Mouse (Mus musculus): ENCODE results near the gene Snap91. TPM values are rescaled to one million over a fixed set of nuclear protein-coding genes. Genes with fewer than 3 reads are reported as not detected.

The Snap91 gene
- polyA plus RNA-seq, 1 experiment, result not detected

DNA sequence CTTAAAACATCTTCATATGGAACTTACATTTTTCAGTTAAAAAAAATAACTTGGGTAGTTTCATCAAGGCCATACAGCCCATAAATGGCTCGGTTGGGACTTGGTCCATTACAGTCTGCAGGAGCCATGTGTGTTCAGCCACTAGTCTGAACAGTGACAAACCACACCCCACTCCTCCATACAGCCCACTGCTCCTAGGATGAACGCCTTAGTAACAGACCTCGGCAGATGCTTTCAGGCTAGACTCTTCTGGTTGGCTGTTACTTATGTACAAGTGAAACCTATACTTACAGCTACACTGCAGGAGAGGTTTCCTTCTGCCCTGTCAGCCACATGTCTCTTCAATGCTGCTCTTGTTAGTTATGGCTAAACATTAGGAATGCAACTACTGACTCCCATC, 85.2 kb downstream of the Snap91 start:
- no peaks in the 10 kb centered on the region for H3K4me1 ChIP-seq (ENCODE audit: control insufficient read depth, insufficient read depth, low read length)
- H3K27ac ChIP-seq (ENCODE audit: insufficient read depth, low read depth, low read length), result no peak overlapping the region
- H3K4me3 ChIP-seq (ENCODE audit: insufficient read depth, low read length), result no peak overlapping the region
- TF ChIP-seq CTCF (IDR thresholded peaks at IDR 0.05; ENCODE audit: low read depth, low read length) (no peak), POLR2A (IDR thresholded peaks at IDR 0.05; ENCODE audit: borderline replicate concordance, low read depth, low read length) (no peak)

DNA sequence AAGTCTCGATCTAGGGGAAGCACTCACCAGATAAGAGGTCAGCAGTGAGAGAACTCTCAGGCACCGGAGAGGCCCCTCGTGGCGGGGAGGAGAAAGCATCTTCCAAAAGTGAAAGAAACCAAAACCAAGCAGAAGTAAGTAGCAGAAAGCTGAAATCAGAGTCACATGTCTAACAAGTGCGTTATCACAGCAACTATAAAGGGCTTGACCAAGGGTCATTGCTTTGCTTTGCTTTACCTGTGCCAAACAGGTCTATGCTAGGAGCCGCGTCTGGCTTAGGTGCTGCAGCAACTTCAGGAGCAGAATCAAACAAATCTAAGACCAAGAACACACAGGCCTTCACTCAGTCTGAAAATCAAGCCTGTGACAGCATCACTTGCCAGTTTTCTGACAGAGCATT, 88.5 kb downstream of the Snap91 start:
- Histone ChIP-seq H3K4me1 (ENCODE audit: control insufficient read depth, insufficient read depth, low read length) (no peaks in the 10 kb centered on the region), H3K27ac (ENCODE audit: insufficient read depth, low read depth, low read length) (no peak overlapping the region), H3K4me3 (ENCODE audit: insufficient read depth, low read length) (no peak overlapping the region)
- no peak for TF ChIP-seq CTCF (IDR thresholded peaks at IDR 0.05; ENCODE audit: low read depth, low read length)
- TF ChIP-seq POLR2A (IDR thresholded peaks at IDR 0.05; ENCODE audit: borderline replicate concordance, low read depth, low read length), result no peak

DNA sequence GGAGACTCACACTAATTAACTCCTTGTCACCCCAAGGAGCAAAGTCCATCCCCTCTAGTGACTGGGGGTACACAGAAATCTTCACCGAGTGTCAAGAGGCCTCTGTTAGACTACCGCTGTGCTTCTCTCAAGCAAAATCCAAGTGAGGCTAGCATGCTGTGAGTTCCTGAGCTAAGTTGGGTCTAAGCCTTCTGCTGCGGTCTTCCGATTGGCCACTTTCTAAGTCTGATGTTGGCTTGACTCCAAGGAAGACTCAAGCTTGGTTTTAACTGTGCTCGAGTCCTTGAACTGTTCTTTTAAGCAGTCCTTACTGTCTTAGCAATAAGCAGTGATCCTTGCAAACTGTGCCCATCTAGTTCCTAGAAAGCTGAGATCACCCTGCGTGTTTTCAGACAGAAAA, 91.3 kb downstream of the Snap91 start:
- Histone ChIP-seq H3K27ac (ENCODE audit: insufficient read depth, low read depth, low read length) (no peak overlapping the region), H3K4me3 (ENCODE audit: insufficient read depth, low read length) (no peak overlapping the region)
- TF ChIP-seq POLR2A (IDR thresholded peaks at IDR 0.05; ENCODE audit: borderline replicate concordance, low read depth, low read length), result no peak
- no peak for TF ChIP-seq CTCF (IDR thresholded peaks at IDR 0.05; ENCODE audit: low read depth, low read length)

DNA sequence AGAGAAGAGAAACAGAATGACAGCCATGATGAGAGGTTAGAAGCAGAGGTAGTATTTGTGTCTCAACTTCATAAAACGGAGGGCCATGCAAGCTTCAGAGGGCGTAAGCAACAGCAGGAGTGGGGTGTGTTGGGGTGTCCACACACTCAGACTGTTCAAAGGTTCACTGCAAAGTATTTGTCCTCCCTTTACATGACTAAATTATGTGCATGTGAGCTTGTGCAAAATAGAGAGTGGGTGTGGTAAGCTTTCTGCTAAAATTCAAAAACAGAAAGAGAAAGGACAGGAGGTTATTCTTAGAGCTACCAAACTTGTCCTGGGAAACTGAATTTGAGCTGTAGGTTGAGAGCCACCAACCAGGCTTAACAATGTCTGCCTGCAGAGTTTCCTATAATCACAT, 97.6 kb downstream of the Snap91 start:
- Histone ChIP-seq H3K4me1 (ENCODE audit: control insufficient read depth, insufficient read depth, low read length) (no peaks in the 10 kb centered on the region), H3K4me3 (ENCODE audit: insufficient read depth, low read length) (no peak overlapping the region), H3K27ac (ENCODE audit: insufficient read depth, low read depth, low read length) (no peak overlapping the region)
- TF ChIP-seq POLR2A (IDR thresholded peaks at IDR 0.05; ENCODE audit: borderline replicate concordance, low read depth, low read length), result no peak
- no peak for TF ChIP-seq CTCF (IDR thresholded peaks at IDR 0.05; ENCODE audit: low read depth, low read length)

More for the DNA sequence above, 91.3 kb downstream of the Snap91 start:
- H3K4me1 ChIP-seq (ENCODE audit: control insufficient read depth, insufficient read depth, low read length), result no peaks in the 10 kb centered on the region

GRCm38 (mm10) chr9:86781426-86781825, 99.0 kb downstream of the Snap91 start:
- Histone ChIP-seq H3K4me1 (ENCODE audit: control insufficient read depth, insufficient read depth, low read length) (no peaks in the 10 kb centered on the region), H3K4me3 (ENCODE audit: insufficient read depth, low read length) (no peak overlapping the region), H3K27ac (ENCODE audit: insufficient read depth, low read depth, low read length) (no peak overlapping the region)
- TF ChIP-seq CTCF (IDR thresholded peaks at IDR 0.05; ENCODE audit: low read depth, low read length) (no peak), POLR2A (IDR thresholded peaks at IDR 0.05; ENCODE audit: borderline replicate concordance, low read depth, low read length) (no peak)

- no peaks in the 10 kb centered on the region for H3K4me1 ChIP-seq (ENCODE audit: control insufficient read depth, insufficient read depth, low read length)
- H3K4me3 ChIP-seq (ENCODE audit: insufficient read depth, low read length), result no peak overlapping the region
- no peak for TF ChIP-seq CTCF (IDR thresholded peaks at IDR 0.05; ENCODE audit: low read depth, low read length)
- TF ChIP-seq POLR2A (IDR thresholded peaks at IDR 0.05; ENCODE audit: borderline replicate concordance, low read depth, low read length), result no peak
- no peak overlapping the region for H3K27ac ChIP-seq (ENCODE audit: insufficient read depth, low read depth, low read length)
Observed at GRCm38 (mm10) chr9:86778212-86778611, 102.2 kb downstream of the Snap91 start.

- TF ChIP-seq POLR2A (IDR thresholded peaks at IDR 0.05; ENCODE audit: borderline replicate concordance, low read depth, low read length) (no peak), CTCF (IDR thresholded peaks at IDR 0.05; ENCODE audit: low read depth, low read length) (no peak)
- Histone ChIP-seq H3K27ac (ENCODE audit: insufficient read depth, low read depth, low read length) (no peak overlapping the region), H3K4me1 (ENCODE audit: control insufficient read depth, insufficient read depth, low read length) (no peaks in the 10 kb centered on the region), H3K4me3 (ENCODE audit: insufficient read depth, low read length) (no peak overlapping the region)
Observed at GRCm38 (mm10) chr9:86777309-86777708, 103.1 kb downstream of the Snap91 start.

DNA sequence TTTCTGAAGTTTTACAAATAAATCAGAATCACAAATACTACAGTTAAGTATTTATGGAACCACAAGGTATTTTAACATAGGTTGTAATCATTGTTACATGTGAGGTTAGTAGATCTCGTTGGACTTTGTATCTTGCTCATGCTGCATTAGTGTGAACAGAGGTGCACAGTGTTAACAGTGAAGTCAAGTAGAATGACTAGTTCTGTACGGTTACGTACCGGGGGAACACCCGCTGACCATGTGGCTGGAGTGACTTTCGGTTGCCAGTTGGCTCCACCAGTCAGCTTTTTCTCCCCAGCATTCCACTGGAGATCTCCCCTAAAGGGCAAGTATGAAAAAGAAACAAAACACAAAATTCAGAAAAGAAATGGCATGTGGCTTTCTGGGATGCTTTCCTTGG, 105.1 kb downstream of the Snap91 start:
- TF ChIP-seq POLR2A (IDR thresholded peaks at IDR 0.05; ENCODE audit: borderline replicate concordance, low read depth, low read length), result no peak
- TF ChIP-seq CTCF (IDR thresholded peaks at IDR 0.05; ENCODE audit: low read depth, low read length), result no peak
- Histone ChIP-seq H3K4me1 (ENCODE audit: control insufficient read depth, insufficient read depth, low read length) (no peaks in the 10 kb centered on the region), H3K27ac (ENCODE audit: insufficient read depth, low read depth, low read length) (no peak overlapping the region), H3K4me3 (ENCODE audit: insufficient read depth, low read length) (no peak overlapping the region)

- Histone ChIP-seq H3K4me1 (ENCODE audit: control insufficient read depth, insufficient read depth, low read length) (no peaks in the 10 kb centered on the region), H3K27ac (ENCODE audit: insufficient read depth, low read depth, low read length) (no peak overlapping the region), H3K4me3 (ENCODE audit: insufficient read depth, low read length) (no peak overlapping the region)
- TF ChIP-seq POLR2A (IDR thresholded peaks at IDR 0.05; ENCODE audit: borderline replicate concordance, low read depth, low read length) (no peak), CTCF (IDR thresholded peaks at IDR 0.05; ENCODE audit: low read depth, low read length) (no peak)
Observed at GRCm38 (mm10) chr9:86773996-86774395, 106.5 kb downstream of the Snap91 start.

GRCm38 (mm10) chr9:86772897-86773296, 107.6 kb downstream of the Snap91 start:
- H3K4me1 ChIP-seq (ENCODE audit: control insufficient read depth, insufficient read depth, low read length), result no peaks in the 10 kb centered on the region
- H3K4me3 ChIP-seq (ENCODE audit: insufficient read depth, low read length), result no peak overlapping the region
- H3K27ac ChIP-seq (ENCODE audit: insufficient read depth, low read depth, low read length), result no peak overlapping the region
- TF ChIP-seq CTCF (IDR thresholded peaks at IDR 0.05; ENCODE audit: low read depth, low read length) (no peak), POLR2A (IDR thresholded peaks at IDR 0.05; ENCODE audit: borderline replicate concordance, low read depth, low read length) (no peak)

DNA sequence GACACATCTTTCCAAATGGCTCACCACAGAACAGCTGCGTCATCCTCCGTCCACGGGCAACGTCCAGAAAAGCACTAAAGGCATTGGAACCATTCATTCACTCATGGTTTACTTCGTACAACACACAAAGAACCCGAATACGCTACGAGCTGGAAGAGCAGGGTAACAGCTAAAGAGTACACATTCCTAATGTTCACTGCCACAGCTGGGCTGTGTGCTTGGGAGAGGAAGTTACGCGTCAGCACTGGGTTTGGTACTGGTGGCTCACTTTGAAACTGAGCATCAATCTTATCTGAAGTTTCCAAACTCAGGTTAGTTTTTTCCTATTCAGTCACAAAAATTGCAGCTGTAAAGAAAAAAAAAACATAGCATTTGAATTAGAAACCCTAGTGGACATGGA, 113.5 kb downstream of the Snap91 start:
- no peak overlapping the region for H3K27ac ChIP-seq (ENCODE audit: insufficient read depth, low read depth, low read length)
- TF ChIP-seq POLR2A (IDR thresholded peaks at IDR 0.05; ENCODE audit: borderline replicate concordance, low read depth, low read length) (no peak), CTCF (IDR thresholded peaks at IDR 0.05; ENCODE audit: low read depth, low read length) (no peak)
- no peaks in the 10 kb centered on the region for H3K4me1 ChIP-seq (ENCODE audit: control insufficient read depth, insufficient read depth, low read length)
- H3K4me3 ChIP-seq (ENCODE audit: insufficient read depth, low read length), result no peak overlapping the region
